Mouse (Mus musculus): Measurements from ENCODE around the gene Eif2a. TPM values are rescaled to one million over a fixed set of nuclear protein-coding genes. Genes with fewer than 3 reads are reported as not detected.
"Not testable (repeated sequence)": the region's sequence is repeated elsewhere in the genome, so short reads cannot be mapped to it uniquely, and the experiment has no call there.

Gene Eif2a
- polyA plus RNA-seq, 1 experiment from 2014 or later = 47.1 TPM

DNA sequence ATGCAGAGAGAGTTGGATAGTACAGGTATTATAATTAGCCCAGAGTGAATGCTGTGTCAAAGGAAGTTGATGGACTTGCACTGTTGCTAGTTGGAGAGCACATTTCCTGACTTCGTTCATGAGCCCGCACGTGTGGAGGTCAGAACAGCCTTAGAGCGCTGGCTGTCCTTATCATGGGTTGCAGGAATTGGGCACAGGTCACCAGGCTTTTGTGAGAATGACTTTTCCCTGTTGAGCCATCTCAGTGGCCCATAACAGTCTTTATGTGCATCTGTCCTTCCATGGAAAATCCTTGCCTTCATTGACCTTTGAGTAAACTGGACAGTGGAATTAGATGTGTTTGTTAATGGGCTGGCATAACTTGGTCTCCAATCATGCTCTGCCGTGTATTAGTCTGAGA, 56.7 kb downstream of the Eif2a start:
- no peak overlapping the region for H3K27ac ChIP-seq (replicated peaks)

DNA sequence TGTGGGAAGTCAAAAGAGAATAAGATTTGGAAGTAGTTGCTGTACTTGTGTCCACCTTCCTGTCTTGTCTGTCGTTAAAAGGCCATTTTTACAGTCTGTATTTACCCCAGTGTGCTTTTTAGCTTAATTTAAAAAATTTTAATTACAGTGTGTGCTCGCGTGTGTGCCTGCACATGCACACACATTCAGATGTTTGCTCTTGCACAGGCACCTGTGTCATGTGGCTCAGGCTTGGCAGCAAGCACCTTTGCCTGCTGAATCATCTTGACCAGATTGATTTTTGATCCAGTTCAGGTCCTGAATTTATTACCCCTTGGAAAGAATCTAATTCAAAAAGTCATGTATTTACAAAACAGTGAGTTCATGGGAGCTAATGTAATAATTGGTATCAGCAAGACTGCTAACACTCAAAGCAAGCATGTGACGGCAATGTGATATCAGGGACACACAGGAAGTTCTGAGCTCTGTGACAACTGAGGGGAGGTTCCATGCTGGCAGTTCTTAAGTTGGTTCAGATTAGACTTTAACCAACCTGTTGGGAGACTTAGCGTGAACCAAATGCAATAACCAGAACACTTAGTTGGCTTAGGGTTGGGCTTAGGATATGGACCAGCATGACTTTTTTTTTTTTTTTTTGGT, 57.3 kb downstream of the Eif2a start:
- WGBS = 94% methylated on average over 5 of the region's 5 CpGs
- H3K4me1 ChIP-seq = peaks cover 15% of the 10 kb centered on the region
- H3K27ac ChIP-seq (replicated peaks) = no peak overlapping the region
- H3K9ac ChIP-seq (replicated peaks) = no peak overlapping the region
- H3K36me3 ChIP-seq = peaks cover 17% of the 10 kb centered on the region
- no peaks in the 10 kb centered on the region for H3K9me3 ChIP-seq
- H3K4me3 ChIP-seq = no peak overlapping the region
- ATAC-seq (replicated peaks) = no peak
- H3K4me2 ChIP-seq (replicated peaks) = no peak overlapping the region
- H3K27me3 ChIP-seq = no peaks in the 10 kb centered on the region

More for the DNA sequence above, 56.7 kb downstream of the Eif2a start:
- no peak for ATAC-seq (replicated peaks)
- H3K9ac ChIP-seq (replicated peaks) = no peak overlapping the region
- H3K9me3 ChIP-seq = no peaks in the 10 kb centered on the region
- no peak overlapping the region for H3K4me2 ChIP-seq (replicated peaks)
- no peak overlapping the region for H3K4me3 ChIP-seq
- H3K4me1 ChIP-seq = peaks cover 18% of the 10 kb centered on the region
- H3K27me3 ChIP-seq = no peaks in the 10 kb centered on the region
- 89% methylated on average over 5 of the region's 5 CpGs for WGBS
- peaks cover 11% of the 10 kb centered on the region for H3K36me3 ChIP-seq

DNA sequence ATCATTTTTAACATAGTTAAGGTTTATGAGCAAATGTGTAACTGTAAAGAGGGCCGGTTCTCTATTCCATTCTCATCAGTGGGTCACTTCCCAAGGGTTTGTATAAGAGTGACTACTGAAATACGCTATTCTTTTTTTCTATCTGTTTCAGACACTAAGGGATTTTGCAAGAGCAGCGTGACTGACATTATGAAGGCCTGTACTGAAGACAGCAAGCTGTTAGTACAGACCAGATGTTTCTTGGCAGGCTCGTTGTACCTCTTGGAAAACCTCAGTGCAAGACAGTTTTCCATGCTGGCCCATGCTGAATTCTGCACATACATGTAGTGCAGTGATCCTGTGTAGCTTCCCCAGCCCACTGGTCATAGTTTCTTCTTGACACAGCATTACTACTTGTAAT, 64.9 kb downstream of the Eif2a start:
- not testable (repeated sequence) for H3K27me3 ChIP-seq; H3K9ac ChIP-seq (replicated peaks); H3K4me2 ChIP-seq (replicated peaks); H3K4me3 ChIP-seq; H3K27ac ChIP-seq (replicated peaks); H3K9me3 ChIP-seq; ATAC-seq (replicated peaks); H3K4me1 ChIP-seq
- peaks cover 40% of the 10 kb centered on the region for H3K36me3 ChIP-seq
- 91% methylated on average over 4 of the region's 4 CpGs for WGBS

DNA sequence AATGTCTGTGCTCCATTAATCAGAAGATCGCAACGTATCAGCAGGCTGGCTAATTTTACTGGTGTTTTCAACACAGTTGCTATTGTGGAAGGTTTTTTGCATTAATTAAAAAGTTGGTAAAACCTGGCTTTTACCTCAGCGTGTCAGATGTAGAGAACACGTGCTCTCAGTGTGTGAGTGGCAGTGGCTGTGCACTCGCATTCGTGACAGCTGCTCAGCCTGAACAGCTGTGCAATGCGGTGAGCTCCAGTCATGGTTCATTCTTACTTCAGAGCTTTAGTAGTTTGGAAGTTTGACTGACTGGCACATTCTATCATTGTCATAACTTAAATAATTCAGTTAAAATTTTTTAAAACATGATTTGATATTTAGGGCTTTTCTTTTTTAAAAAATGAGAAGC, 67.0 kb downstream of the Eif2a start:
- H3K27ac ChIP-seq (replicated peaks); H3K4me2 ChIP-seq (replicated peaks); ATAC-seq (replicated peaks); H3K9ac ChIP-seq (replicated peaks); H3K27me3 ChIP-seq; H3K4me3 ChIP-seq; H3K4me1 ChIP-seq; H3K9me3 ChIP-seq: not testable (repeated sequence)
- peaks cover 26% of the 10 kb centered on the region for H3K36me3 ChIP-seq
- WGBS = 83% methylated on average over 7 of the region's 7 CpGs

DNA sequence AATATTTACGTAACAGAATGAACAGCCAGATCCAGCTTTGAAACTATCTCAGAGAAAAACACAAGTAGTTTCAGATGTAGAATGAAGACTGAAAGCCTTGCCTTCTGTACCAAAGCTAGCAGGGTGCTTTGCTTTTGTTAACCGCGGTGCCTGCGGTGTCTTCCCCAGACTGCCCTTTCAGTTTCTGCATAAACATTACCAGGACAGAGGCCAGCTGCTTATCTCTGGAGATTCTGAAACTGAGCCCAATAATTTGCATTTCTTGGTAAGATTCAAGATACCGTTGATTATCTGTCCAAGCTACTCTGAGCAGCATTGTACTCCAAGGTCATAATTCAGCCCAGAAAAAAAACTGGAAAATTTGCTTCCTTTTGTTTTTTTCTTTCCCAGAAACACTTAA, 68.0 kb downstream of the Eif2a start:
- no peak overlapping the region for H3K4me2 ChIP-seq (replicated peaks)
- no peak overlapping the region for H3K4me3 ChIP-seq
- H3K4me1 ChIP-seq = no peaks in the 10 kb centered on the region
- H3K9me3 ChIP-seq = no peaks in the 10 kb centered on the region
- 49% methylated on average over 5 of the region's 5 CpGs for WGBS
- peaks cover 25% of the 10 kb centered on the region for H3K36me3 ChIP-seq
- H3K27me3 ChIP-seq = no peaks in the 10 kb centered on the region
- no peak for ATAC-seq (replicated peaks)
- no peak overlapping the region for H3K9ac ChIP-seq (replicated peaks)
- no peak overlapping the region for H3K27ac ChIP-seq (replicated peaks)

Other genes starting within 250 kb of the Eif2a start
- 8.9 and 9.7 TPM in 2 replicates for gene Tsc22d2, start 111.1 kb upstream of the Eif2a start, polyA plus RNA-seq (2015; fragmentation: Nextera tagmentation; extraction: Ambion mirVana)
- 87.1 and 87.6 TPM in 2 replicates for gene Serp1, start 71 bp downstream of the Eif2a start, polyA plus RNA-seq (2015; fragmentation: Nextera tagmentation; extraction: Ambion mirVana)
- gene Selenot, start 50.8 kb downstream of the Eif2a start, polyA plus RNA-seq (2015; fragmentation: Nextera tagmentation; extraction: Ambion mirVana) = 19.4 and 21.4 TPM in 2 replicates
- gene Erich6, start 111.4 kb downstream of the Eif2a start, polyA plus RNA-seq (2015; fragmentation: Nextera tagmentation; extraction: Ambion mirVana) = 0.08 and 0.10 TPM in 2 replicates
- gene Siah2, start 166.6 kb downstream of the Eif2a start, polyA plus RNA-seq (2015; fragmentation: Nextera tagmentation; extraction: Ambion mirVana) = 7.0 and 8.1 TPM in 2 replicates

All from forebrain, embryonic 15.5 days (tissue).